Mouse (Mus musculus): ENCODE measurements around the gene Gpank1.

- no peak for TF ChIP-seq CTCF (IDR thresholded peaks at IDR 0.05)
- no peak for TF ChIP-seq POLR2A (IDR thresholded peaks at IDR 0.05; ENCODE audit: insufficient read depth, low read depth, low read length)
- no peak for TF ChIP-seq EP300 (IDR thresholded peaks at IDR 0.05; ENCODE audit: insufficient read depth, low read depth, low read length)
Observed at GRCm38 (mm10) chr17:35101161-35101560, 20.1 kb upstream of the Gpank1 start.

Data from heart, adult 2 months (tissue).